Mouse (Mus musculus) layer of hippocampus, adult 11-12 months (tissue): ENCODE results near the gene Impg2.
A peak's percentile ranks its signal among the peaks of the same experiment; 100 is the strongest.

ENCODE experiments used
- DNase-seq: peaks from one replicate; pipeline ENCODE4 v3.0.0; 2022; ENCODE audit warnings: low spot score

The Impg2 gene

GRCm38 (mm10) chr16:56298836-56299235, 94.7 kb downstream of the Impg2 start:
- no peak for DNase-seq

DNA sequence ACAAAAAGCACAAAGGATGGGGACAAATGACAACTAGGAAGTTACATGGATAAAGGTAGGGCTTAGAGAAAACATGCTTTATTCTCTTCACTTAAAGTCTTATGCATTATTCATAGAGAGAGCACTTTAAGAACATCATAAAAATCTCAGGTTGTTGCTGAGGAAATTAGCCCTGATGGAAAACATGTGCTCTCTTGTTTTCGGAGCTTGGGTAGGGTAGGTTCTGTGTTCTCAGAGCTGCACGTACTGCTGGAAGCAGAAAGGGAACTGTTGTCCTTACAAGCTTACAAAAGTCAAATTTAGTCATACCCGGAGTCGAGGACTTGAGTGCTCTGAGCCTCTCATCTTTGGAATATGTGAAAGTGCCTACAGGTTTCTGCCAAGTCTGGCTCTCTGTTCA, 98.9 kb downstream of the Impg2 start:
- no peak for DNase-seq

DNA sequence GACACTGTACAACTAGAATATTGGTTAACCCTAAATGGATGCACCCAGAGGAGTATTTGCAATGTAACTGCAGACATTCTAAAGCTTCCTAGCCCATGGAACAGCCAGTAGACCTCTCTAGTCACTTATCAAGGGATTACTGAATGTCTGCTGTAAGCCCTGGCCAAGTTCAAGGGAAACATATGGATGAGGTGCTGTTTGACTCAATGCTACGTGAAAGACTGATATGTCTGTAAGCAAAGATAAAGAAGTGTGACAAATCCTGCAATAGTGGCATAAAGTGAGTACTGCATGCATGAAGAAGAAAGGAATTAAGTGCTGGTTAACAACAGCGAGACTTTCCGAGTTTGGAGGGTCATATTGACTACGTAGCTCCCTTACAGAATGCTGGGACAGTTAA, 100.1 kb downstream of the Impg2 start:
- DNase-seq, result no peak

DNA sequence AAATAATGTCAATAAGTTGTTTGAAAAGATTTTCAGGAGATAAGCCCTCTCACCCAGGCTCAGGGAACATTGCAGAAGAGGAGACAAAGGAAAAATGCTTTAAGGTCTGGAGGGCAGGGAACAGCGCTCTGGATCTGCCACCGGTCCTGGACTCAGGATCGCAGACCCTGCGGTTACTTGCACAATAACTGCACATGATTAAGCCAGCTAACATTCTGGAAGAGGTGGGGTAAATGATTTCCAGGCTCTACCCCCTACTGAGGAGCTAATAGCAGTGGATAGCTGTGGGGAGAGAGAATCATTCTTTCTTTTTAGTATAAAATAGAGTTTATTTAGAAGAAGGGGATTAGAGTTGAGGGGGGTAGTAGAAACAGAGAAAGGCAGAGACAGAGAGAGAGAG, 103.5 kb downstream of the Impg2 start:
- no peak for DNase-seq

- DNase-seq, result peak; percentile 11
Observed at GRCm38 (mm10) chr16:56311291-56311690, 107.2 kb downstream of the Impg2 start.
